Mouse (Mus musculus) cortical plate, adult 2 months (tissue): ENCODE measurements at regions not wholly inside any gene's neighbourhood (a gene's known extent, or its start where the extent isn't known, plus 50 kb on each side); places are given as distances from the start of the nearest gene placed in this dataset.

ENCODE experiments used
- CTCF ChIP-seq: fragments of 200-500 bp; IDR thresholded peaks from 2 replicates; pipeline ENCODE4 v1.5.1; 2011; ENCODE audit warnings: mild to moderate bottlenecking, control low read depth, low read length; ENCODE audit not compliant: insufficient read depth; ENCODE audit errors: extremely low read depth
- POLR2A ChIP-seq: fragments of 200-500 bp; IDR thresholded peaks from 2 replicates; pipeline ENCODE4 v1.6.1; 2011; ENCODE audit warnings: mild to moderate bottlenecking, low read length, control low read depth; ENCODE audit not compliant: insufficient read depth; ENCODE audit errors: extremely low read depth

DNA sequence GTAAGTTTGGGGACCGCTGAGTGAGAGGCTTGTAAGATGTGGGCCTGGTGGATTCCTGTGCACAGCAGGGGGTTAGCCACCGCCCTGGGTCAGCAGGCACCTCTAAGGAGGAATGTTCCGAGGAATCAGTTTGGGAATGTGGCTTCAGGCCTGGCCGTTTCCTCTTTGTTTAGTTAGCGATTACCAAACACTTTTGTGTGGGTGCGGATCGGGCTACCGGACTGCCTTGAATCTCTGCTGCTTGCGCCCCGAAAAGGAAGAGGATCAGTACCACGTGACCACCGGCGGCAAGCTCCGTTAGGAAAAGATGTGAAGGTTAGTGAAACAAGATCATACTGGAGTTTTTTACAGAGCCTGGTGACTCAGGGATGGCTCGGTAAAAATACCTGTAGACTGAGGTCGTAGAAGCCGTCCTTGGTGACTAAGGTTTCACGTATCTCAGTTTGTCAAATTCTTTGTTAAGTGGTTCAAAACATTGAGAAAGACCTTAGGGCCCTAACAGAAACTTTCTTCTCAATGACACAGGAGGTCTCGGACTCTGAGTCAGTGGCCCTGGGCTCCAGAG, 71.5 kb downstream of the Zfp281 start:
- no peak for TF ChIP-seq CTCF
- TF ChIP-seq POLR2A, result no peak
